Mouse (Mus musculus) gastrocnemius, postnatal 36 days (tissue): ENCODE results near the gene Yipf1. TPM values are rescaled to one million over a fixed set of nuclear protein-coding genes. Genes with fewer than 3 reads are reported as not detected.

Source experiments
- DNase-seq, 2 experiments: peaks; one replicate each; pipeline ENCODE4 v3.0.0; 2022
- intact Hi-C: fragments of 180-260 bp; cut with DNase I; formaldehyde crosslinking; loops from one replicate; pipeline ENCODE4 v1.15.1; 2025
- long read RNA-seq, 2 experiments: library from polyadenylated mRNA; stranded (forward); transcript quantifications; one replicate each; pipeline ENCODE4 v2.0.0; 2021
- total RNA-seq, 2 experiments: library from RNA; stranded (reverse); gene quantifications; 2 replicates each; pipeline ENCODE4 v1.2.3; 2021

Yipf1 gene
- total RNA-seq, result 1 to 10 TPM; 7.6 to 8.3 TPM
- long read RNA-seq, experiment 1, transcript Yipf1-201 (10 exons, 1,321 nt), result major isoform, 27 of 31 reads
- long read RNA-seq, experiment 1, partial matches to known transcripts, result 1 of 31 reads
- long read RNA-seq, experiment 1, other reads (novel, unspliced or antisense), result 3 of 31 reads
- long read RNA-seq, experiment 2, transcript Yipf1-201 (10 exons, 1,321 nt), result major isoform, 25 of 31 reads
- long read RNA-seq, experiment 2, partial matches to known transcripts, result 3 of 31 reads
- long read RNA-seq, experiment 2, other reads (novel, unspliced or antisense), result 3 of 31 reads

GRCm38 (mm10) chr4:107313690-107314478, at the start of gene Yipf1:
Gene Yipf1, plus strand, starts transcription at chr4:107314363.
- intact Hi-C loops, result loop anchor here (2.0 kb wide), 1 partner anchor 61 kb away; the partner anchor contains the start of genes Hspb11 and Lrrc42
- DNase-seq, result peak; percentile 85 to 88

GRCm38 (mm10) chr4:107273683-107274082, 40.5 kb upstream of the Yipf1 start:
- intact Hi-C loops, result no loop called here
- no peak for DNase-seq

GRCm38 (mm10) chr4:107274511-107274910, 39.7 kb upstream of the Yipf1 start:
- DNase-seq, result no peak
- intact Hi-C loops, result no loop called here

- DNase-seq, result no peak
- intact Hi-C loops, result no loop called here
These were observed 35.9 kb upstream of the Yipf1 start for GRCm38 (mm10) chr4:107278188-107278707.

GRCm38 (mm10) chr4:107280843-107281475, 33.2 kb upstream of the Yipf1 start:
- DNase-seq, result no peak
- intact Hi-C loops, result no loop called here

GRCm38 (mm10) chr4:107285446-107286200, 28.5 kb upstream of the Yipf1 start:
- intact Hi-C loops, result no loop called here
- no peak for DNase-seq

GRCm38 (mm10) chr4:107286386-107286785, 27.8 kb upstream of the Yipf1 start:
- intact Hi-C loops, result no loop called here
- DNase-seq, result no peak

- intact Hi-C loops, result no loop called here
- no peak for DNase-seq
These were observed 26.6 kb upstream of the Yipf1 start for GRCm38 (mm10) chr4:107287517-107287916.

GRCm38 (mm10) chr4:107291611-107292272, 22.4 kb upstream of the Yipf1 start:
- no peak for DNase-seq
- intact Hi-C loops, result no loop called here

- DNase-seq, result no peak
- intact Hi-C loops, result no loop called here
These were observed 21.9 kb upstream of the Yipf1 start for GRCm38 (mm10) chr4:107292273-107292662.

- no peak for DNase-seq
- intact Hi-C loops, result no loop called here
These were observed 16.0 kb upstream of the Yipf1 start for GRCm38 (mm10) chr4:107298071-107298606.

- DNase-seq, result no peak
- intact Hi-C loops, result no loop called here
These were observed 14.3 kb upstream of the Yipf1 start for GRCm38 (mm10) chr4:107299779-107300340.

GRCm38 (mm10) chr4:107300371-107300770, 13.8 kb upstream of the Yipf1 start:
- intact Hi-C loops, result no loop called here
- no peak for DNase-seq

- no peak for DNase-seq
- intact Hi-C loops, result no loop called here
These were observed 13.1 kb upstream of the Yipf1 start for GRCm38 (mm10) chr4:107300902-107301555.

GRCm38 (mm10) chr4:107302221-107302620, 11.9 kb upstream of the Yipf1 start:
- intact Hi-C loops, result no loop called here

GRCm38 (mm10) chr4:107302832-107303231, 11.3 kb upstream of the Yipf1 start:
- no peak for DNase-seq
- intact Hi-C loops, result no loop called here

More at GRCm38 (mm10) chr4:107302221-107302620, 11.9 kb upstream of the Yipf1 start:
- no peak for DNase-seq

GRCm38 (mm10) chr4:107303531-107303930, 10.6 kb upstream of the Yipf1 start:
- DNase-seq, result no peak
- intact Hi-C loops, result no loop called here

- intact Hi-C loops, result no loop called here
- no peak for DNase-seq
These were observed 7.2 kb upstream of the Yipf1 start, which contains the start of gene Dio1 for GRCm38 (mm10) chr4:107306966-107307365. Gene Dio1, minus strand, starts transcription at chr4:107307169.

- DNase-seq, result no peak
- intact Hi-C loops, result loop anchor here (2.0 kb wide), 1 partner anchor 62 kb away; the partner anchor contains the start of genes Hspb11 and Lrrc42
These were observed 279 bp downstream of the Yipf1 start for GRCm38 (mm10) chr4:107314479-107314805.
